Mouse (Mus musculus) thymus, postnatal 4 days (tissue): ENCODE measurements at regions not wholly inside any gene's neighbourhood (a gene's known extent, or its start where the extent isn't known, plus 50 kb on each side); places are given as distances from the start of the nearest gene placed in this dataset.

Source experiments
- DNase-seq: peaks from one replicate; pipeline ENCODE4 v3.0.0; 2021

DNA sequence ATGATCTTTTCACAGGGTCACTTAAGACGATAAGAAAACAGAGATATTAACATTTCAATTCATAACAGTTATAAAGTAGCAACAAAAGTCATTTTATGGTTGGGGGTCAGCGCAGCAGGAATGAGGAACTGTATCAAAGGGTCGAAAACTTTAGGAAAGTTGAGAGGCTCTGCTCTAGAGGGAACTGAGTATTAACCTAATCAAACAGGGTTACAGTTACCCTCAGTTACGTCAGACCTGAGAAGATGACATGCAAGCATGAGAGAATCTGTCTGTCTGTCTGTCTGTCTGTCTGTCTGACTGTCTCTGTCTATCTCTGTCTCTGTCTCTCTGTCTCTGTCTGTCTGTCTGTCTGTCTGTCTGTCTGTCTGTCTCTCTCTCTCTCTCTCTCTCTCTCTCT is 229.6 kb upstream of the Runx1 start:
- DNase-seq = no peak

DNA sequence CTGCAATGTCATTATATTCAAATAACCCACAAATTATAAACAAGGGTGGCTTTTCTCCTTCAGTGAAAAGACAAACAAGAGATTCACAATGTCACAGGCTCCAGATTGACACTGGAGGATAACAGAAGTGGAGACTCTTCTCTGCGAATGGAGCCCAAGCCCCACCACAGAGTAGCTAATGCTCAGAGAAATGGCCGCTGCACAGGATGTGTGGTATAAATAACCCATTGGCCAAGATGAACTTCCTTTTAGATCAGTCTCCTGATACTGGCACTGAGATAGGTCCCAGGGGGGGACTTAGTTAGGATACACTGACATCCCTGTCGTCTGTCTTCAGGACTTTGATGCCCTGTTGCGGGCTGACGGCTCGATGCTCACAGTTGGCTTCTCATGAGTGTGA is 225.3 kb upstream of the Runx1 start:
- no peak for DNase-seq

- no peak for DNase-seq
Measured at GRCm38 (mm10) chr16:93048418-93048932, 222.5 kb upstream of the Runx1 start.

DNA sequence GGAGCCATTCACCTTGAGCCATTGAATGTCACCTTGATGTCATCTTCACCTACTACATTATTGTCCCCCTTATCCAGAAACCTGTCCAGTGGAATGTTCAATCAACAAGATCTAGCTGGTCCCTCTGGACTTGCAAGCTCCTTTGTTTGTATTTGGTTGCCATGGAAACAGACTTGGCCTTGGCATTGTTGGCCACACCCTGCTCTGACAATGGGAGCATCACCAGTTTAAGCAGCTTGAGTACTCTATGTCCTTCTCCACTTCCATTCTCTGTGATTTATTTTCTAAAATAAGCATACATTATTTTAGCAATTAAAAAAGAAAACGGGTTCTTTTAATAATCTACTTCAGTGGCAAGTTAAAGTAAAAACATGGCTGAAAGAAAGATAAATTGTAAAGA is 221.6 kb upstream of the Runx1 start:
- DNase-seq = no peak

DNA sequence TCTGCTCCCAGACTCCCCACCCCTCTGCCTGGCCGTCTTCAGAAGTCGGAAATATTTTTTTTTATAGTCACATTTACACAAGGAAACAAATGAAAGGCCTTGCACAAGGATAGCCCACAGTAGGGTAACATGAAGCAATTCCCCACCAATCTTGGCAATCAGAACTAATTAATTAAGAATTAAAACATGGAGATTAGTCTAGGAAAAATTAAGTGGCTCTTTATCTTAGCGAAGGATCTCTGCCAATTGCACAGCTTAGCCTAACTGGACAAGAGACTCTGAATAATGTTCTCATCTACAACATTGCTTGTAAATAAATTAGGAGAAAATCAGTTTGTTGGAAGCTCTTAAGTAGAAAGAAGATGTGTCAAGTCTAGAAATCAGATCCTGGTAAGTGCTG is 220.3 kb upstream of the Runx1 start:
- no peak for DNase-seq

DNA sequence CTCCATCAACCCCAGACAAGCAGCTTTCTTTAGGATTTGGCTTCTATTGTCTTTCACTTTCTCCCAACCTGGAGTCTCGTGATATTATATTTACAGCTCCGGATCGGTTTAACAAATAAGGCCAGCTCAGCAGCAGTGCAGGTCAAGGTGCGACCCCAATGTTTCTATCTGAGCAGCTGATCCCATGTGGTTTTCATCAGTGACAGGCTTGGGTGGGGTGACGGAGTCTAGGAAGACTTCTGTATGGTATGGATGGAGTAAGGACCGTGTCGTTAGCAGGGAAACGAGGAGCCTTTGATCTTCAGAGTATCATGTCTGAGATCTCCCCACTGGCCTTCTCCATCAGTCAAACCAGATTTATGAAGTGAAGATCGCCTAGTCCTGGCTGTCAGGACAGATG is 217.4 kb upstream of the Runx1 start:
- no peak for DNase-seq

GRCm38 (mm10) chr16:93042941-93043340 is 217.0 kb upstream of the Runx1 start:
- DNase-seq = no peak

DNA sequence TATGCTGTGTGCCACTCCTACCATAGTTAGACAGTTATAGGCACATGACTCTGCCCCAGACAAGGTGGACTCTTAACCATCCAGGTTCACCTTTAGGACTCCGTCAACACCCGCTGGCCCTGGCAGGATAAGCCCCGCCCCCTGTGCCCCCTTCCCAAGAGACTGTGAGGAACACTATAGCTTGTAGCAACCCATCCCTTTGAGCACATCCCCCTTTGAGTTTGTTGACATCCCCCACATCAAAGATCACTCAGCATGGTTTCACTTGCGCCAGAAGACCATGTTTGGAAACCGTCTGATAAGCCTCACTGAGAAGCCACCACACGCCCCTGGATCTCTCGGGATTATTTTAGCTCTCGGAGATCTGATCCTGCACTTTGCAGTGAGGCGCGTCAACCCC is 216.5 kb upstream of the Runx1 start:
- DNase-seq = peak; percentile 27

- DNase-seq = no peak
Measured at GRCm38 (mm10) chr16:93041887-93042286, 215.9 kb upstream of the Runx1 start.

DNA sequence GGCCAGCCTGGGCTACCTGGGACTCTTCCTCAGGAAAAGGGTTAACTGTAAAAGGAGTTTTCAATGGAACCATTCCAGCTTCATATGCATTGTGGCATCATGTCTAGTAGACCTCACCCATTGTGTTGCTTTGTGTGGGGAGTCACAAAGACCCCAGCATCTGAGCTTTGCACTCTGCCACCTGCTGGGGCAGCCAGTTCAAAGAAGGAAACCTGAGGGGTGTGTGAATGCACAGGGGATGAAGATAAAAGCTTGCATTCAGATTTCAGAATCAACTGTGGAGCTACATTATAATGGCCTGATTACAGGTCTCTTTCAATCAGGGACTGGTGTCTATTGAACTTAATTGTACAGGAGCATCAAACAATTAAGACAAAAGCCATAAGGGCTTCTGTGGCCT is 215.4 kb upstream of the Runx1 start:
- peak; percentile 63 for DNase-seq

DNA sequence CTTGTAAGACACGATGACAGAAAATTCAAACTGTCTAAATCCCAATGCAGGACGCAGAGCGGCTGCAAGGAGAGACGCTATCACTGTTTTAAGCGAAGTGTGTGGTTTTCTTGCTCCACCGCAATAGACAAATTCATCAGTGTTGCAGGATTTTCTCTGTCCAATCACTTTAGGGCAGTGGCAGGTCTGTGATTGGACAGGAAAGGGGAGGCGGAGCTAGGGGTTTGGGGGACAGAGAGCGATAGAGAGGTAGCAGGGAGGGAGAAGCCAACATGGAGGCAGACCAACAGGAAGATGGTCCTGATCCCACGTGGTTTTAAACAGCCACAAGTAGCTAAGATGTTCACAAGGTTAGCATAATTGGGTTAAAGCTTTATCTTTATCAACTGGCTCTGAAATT is 209.7 kb upstream of the Runx1 start:
- DNase-seq = no peak

DNA sequence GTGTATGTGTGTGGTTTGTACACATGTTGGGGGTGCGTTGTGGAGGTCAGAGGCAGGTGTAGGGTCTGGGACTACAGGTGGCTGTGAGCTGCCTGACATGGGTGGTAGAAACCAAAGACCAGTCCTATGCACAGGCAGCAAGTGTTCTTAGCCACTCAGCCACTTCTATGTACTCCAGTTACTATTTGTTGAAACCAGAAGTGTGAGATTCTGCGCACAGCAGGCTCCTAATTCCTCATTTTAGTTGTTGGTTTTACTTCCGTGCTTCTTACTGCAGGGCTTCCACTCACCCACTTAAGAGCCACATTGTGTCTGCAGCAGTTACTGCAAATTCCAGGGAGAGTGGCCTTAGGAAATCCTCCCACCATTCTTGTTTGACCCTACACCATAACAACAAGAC is 208.0 kb upstream of the Runx1 start:
- DNase-seq = no peak

DNA sequence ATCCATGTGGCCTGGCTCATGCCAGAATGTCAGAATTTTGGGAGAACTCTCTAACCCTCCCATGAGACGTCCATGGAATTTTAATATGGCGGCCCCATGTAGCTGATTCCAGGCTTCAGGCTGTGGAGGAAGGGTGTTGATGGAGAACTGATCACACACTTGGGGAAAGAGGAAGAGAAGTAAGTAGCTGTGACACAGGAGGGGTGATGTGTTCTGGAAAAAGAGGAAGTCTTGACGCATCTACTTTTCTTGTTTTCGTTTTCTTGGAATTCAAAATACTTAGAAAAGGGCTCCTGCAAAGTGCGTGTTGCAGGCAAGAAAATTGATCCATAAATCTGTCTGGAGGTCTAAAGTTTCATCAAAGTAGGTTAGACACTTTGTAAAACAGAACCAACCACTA is 205.7 kb upstream of the Runx1 start:
- no peak for DNase-seq

DNA sequence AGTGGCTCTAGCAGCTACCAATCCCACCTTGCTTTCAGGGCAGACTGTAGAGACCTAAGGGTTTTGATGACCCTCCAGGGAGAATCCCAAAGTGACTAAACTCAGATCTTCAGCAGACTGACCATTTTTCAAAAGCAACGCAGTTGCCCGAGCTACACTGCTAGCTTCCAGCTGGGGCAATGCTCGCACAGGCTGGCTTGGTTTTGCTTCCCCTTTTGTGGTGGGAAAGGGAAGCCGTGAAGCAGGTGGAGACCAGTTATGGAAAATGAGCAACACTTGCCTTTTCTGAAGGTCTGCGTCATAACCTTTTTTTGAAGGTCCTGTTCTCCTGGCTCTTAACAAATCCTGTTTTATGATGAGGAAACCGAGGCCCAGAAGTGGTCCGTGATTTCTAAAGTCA is 202.7 kb upstream of the Runx1 start:
- no peak for DNase-seq

DNA sequence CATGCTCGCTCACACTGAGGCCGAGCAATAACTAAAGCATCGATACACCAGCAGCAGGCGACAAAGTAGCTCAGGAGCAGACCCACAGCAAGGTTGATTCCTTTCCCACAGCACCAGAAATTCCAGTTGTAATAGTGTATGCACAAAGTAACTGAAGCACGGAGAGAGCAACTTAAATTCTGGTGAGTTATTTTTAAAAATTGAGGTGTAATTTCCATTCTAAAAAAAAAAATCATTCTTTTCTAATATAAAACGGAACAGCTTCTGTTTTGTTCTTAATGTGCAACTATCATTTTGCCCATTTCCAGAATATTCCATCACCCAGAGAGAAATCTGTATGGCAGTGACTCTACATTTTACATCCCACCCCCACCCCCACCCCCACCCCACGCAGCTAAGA is 202.1 kb upstream of the Runx1 start:
- no peak for DNase-seq

- DNase-seq = no peak
Measured at GRCm38 (mm10) chr16:93026094-93026648, 200.2 kb upstream of the Runx1 start.

DNA sequence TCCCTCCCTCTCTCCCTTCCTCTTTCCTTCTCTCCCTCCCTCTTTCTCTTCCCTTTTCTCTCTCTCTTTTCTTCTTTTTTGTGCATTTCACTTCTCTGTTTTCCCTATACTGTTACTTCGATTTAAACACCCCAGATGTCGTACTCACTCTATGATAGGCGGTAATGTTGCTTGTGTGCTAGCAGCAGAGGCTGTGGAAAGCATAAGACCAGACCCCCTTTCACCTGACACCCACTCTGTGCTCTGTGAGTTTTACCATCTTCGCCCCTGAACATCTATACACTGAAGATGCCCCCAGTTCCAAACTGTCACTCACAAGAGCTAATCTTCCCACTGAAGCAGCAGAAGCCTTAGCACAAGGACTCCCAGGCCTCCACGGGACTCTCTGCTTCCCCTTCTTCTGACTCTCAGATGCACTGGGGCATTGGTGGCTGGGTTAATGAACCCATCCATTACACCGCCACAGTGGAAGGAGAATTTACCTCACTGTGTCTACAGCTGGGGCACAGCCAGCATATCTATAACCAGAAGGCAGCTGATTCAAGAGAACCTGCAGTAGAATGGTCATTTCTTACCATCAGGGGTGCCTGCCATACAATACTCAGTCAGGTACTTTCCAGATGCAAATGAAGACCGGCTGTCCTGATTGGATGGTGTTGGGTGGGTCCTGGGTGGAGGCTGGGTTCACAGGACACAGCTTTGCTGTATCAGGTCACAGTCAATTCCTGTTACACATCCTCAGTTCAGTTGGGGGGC is 194.0 kb upstream of the Runx1 start:
- DNase-seq = no peak

DNA sequence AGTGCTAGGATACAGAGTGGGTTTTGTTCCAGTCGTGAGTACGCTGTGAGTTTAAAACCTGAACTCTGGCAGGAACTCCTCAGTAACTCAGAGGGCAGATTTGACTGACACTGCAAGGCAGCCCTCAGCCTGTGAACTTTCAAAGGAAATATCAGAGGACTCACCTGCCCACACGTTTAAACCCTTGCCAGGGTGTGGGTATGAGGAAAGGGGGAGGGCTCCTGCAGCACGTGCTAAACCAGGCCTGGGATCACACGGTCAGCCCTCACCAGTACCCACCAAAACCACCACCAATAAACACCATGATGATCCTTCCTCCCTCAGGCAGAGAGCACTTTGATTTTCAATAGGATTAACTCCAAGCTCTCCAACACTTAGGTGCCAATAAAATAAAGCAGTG is 192.8 kb upstream of the Runx1 start:
- DNase-seq = no peak

DNA sequence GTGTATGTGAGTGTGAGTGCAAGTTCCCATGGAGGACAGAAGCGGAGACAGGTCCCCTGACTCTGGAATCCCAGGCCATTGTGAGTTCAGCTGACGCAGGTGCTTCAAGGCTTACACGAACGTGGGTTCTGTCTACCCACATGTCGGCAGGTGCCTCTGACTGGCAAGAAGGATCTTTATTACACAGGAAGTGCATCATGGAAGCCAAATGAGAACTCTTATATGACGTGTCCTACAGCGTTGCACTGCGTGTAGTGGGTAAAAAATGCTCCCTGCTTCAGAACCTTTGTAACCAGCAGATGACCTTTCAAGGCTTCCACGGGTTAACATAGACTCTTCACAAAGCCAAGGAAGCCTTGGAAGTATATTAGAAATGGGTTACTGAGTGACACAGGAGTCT is 191.1 kb upstream of the Runx1 start:
- no peak for DNase-seq

GRCm38 (mm10) chr16:93015636-93016035 is 189.7 kb upstream of the Runx1 start:
- no peak for DNase-seq

DNA sequence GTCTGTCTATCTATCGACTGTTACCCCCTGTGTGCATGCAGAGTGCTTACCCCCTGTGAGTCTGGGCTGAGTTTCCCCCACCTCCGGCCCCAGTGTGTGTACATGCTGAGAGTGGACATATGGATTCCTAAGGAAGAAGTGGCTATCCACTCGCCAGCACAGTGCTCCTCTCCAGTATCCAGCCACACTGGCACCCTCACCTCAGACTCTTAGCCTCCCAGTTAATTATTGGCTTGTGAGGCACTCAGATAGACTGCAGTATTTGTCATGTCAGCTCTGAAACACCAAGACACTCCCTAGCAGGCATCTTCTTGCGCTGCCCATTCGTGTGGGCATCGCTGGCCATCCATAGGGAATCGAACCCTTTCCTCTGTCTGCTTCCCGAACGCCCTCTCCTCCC is 189.0 kb upstream of the Runx1 start:
- DNase-seq = no peak

DNA sequence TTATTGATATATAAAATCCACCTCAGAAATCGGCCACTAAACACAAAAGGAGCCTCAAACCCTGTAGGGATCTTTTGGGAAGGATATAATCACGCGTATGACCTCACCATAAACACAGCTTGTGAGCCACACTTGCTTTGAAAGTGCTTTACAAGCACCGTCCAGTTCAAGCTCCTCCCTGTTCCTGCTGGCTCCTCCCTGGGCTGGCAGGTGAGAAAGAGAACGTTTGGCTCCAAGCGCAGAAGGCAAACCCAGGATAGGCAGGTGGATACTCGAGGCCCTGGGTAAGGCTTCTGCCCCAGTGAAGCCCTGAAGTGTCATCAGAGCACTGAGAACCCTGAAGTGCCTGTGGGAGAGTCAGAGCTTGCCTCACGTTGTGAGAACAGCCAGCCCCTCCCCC is 187.9 kb upstream of the Runx1 start:
- DNase-seq = no peak

GRCm38 (mm10) chr16:93013256-93013655 is 187.3 kb upstream of the Runx1 start:
- no peak for DNase-seq

DNA sequence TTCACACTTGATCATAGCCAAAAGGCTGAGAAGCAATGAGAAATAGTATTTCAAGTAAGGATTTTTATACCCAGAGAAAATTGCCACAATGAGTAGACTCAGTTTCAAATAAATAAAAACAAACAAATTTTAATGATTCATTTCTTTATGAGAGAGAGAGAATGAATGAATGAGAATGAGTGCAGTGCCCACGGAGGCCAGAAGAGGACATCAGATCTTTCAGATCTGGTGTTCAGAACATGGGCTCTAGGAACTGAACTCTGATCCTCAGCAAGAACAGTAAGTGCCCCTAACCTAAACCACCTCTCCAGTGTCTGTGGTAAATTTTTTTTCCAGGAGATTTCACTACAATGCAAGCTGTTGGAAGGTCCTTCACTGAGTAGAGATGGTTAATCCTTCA is 185.5 kb upstream of the Runx1 start:
- no peak for DNase-seq
